Comparison of ENCODE assay signal across 24 mouse cellular contexts in genomic region chr2:180208976-180209375, GRCm38 (mm10). TPM values are rescaled to one million over a fixed set of nuclear protein-coding genes. Genes with fewer than 3 reads are reported as not detected.
DNase-seq lines count a peak whose midpoint lies in the region; ATAC-seq and TF ChIP-seq lines count a peak whose summit lies in the region.
"Had no signal": no experiment of that assay in that cellular context is flagged by ENCODE, and none has a peak within 500 bp of the region (broad histone marks: within the 10 kb centered on the region; RNA-seq: fewer than 3 reads in every experiment).

No protein-coding gene starts in this region.

- no peak for TF ChIP-seq EP300 in stomach, postnatal 0 days (optimal IDR thresholded peaks at IDR 0.05)

- no peak for TF ChIP-seq POLR2A in lung, adult 2 months (IDR thresholded peaks at IDR 0.05; ENCODE audit: borderline replicate concordance, extremely low read depth, low read depth, low read length)
- no peak for TF ChIP-seq POLR2A in embryonic fibroblast, embryonic 13.5 days (IDR thresholded peaks at IDR 0.05; ENCODE audit: low read depth, low read length)

- no peaks in the 10 kb centered on the region for H3K4me1 ChIP-seq in lung, embryonic 14.5 days (ENCODE audit: insufficient read depth)
- H3K4me1 ChIP-seq in lung, adult 2 months (ENCODE audit: control insufficient read depth, insufficient read depth, low read length): peaks cover under 1% of the 10 kb centered on the region
- H3K4me1 ChIP-seq in embryonic fibroblast, embryonic 13.5 days (ENCODE audit: control insufficient read depth, insufficient read depth, low read length): 0 out of 2 replicates have a peak, but pooled peaks cover 3% of the 10 kb centered on the region
- H3K4me1 ChIP-seq in stomach, postnatal 0 days (replicated peaks; ENCODE audit: control insufficient read depth, insufficient read depth): no peaks in the 10 kb centered on the region
- no peaks in the 10 kb centered on the region for H3K4me1 ChIP-seq in midbrain, embryonic 11.5 days (ENCODE audit: control insufficient read depth, insufficient read depth, low read length)
- H3K4me1 ChIP-seq: embryonic facial prominence, embryonic 12.5 days had no signal

- no peak overlapping the region for H3K27ac ChIP-seq in lung, embryonic 14.5 days (ENCODE audit: low read depth)
- peak overlapping the region; percentile 91 for H3K27ac ChIP-seq in embryonic fibroblast, embryonic 13.5 days (ENCODE audit: insufficient read depth, low read length)
- H3K27ac ChIP-seq in stomach, postnatal 0 days (replicated peaks): no peak overlapping the region
- H3K27ac ChIP-seq in midbrain, embryonic 11.5 days (ENCODE audit: low read depth, low read length): no peak overlapping the region
- H3K27ac ChIP-seq: embryonic facial prominence, embryonic 12.5 days; embryonic facial prominence, embryonic 15.5 days; forebrain, embryonic 12.5 days; forebrain, embryonic 15.5 days; heart, embryonic 10.5 days; hindbrain, embryonic 12.5 days; hindbrain, embryonic 15.5 days had no signal

- no peak overlapping the region for H3K4me3 ChIP-seq in lung, embryonic 14.5 days (ENCODE audit: low read depth, low read length)
- H3K4me3 ChIP-seq in lung, adult 2 months (replicated peaks; ENCODE audit: extremely low read depth, low read depth, low read length): no peak overlapping the region
- H3K4me3 ChIP-seq in embryonic fibroblast, embryonic 13.5 days (ENCODE audit: insufficient read depth, low read length): no peak overlapping the region
- H3K4me3 ChIP-seq in stomach, postnatal 0 days (ENCODE audit: low read depth, low read length): no peak overlapping the region
- no peak overlapping the region for H3K4me3 ChIP-seq in midbrain, embryonic 11.5 days (ENCODE audit: low read depth, low read length)
- H3K4me3 ChIP-seq: embryonic facial prominence, embryonic 12.5 days; embryonic facial prominence, embryonic 15.5 days; erythroblast, embryonic 14.5 days; forebrain, embryonic 12.5 days; forebrain, embryonic 15.5 days; heart, embryonic 10.5 days; hindbrain, embryonic 12.5 days; hindbrain, embryonic 15.5 days had no signal

- no peaks in the 10 kb centered on the region for H3K27me3 ChIP-seq in lung, embryonic 14.5 days (ENCODE audit: insufficient read depth, low read length)
- no peaks in the 10 kb centered on the region for H3K27me3 ChIP-seq in stomach, postnatal 0 days (ENCODE audit: control insufficient read depth, insufficient read depth, low read length)
- no peaks in the 10 kb centered on the region for H3K27me3 ChIP-seq in midbrain, embryonic 11.5 days (ENCODE audit: control insufficient read depth, insufficient read depth, low read length)
- H3K27me3 ChIP-seq: embryonic facial prominence, embryonic 12.5 days; embryonic facial prominence, embryonic 15.5 days; forebrain, embryonic 12.5 days; forebrain, embryonic 15.5 days; hindbrain, embryonic 12.5 days; hindbrain, embryonic 15.5 days had no signal

- peak; percentile 9; the same call in 1 of the 2 replicates for TF ChIP-seq CTCF in lung, embryonic 14.5 days (IDR thresholded peaks at IDR 0.05; ENCODE audit: low read depth)
- TF ChIP-seq CTCF in lung, adult 2 months (IDR thresholded peaks at IDR 0.05; ENCODE audit: insufficient read depth, low read length): no peak
- no peak for TF ChIP-seq CTCF in embryonic fibroblast, embryonic 13.5 days (IDR thresholded peaks at IDR 0.05; ENCODE audit: borderline replicate concordance, insufficient read depth, low read length)
- peak; percentile 20 for TF ChIP-seq CTCF in stomach, postnatal 0 days (IDR thresholded peaks at IDR 0.05; ENCODE audit: low read depth)

- H3K9me3 ChIP-seq in lung, embryonic 14.5 days (ENCODE audit: low read depth, low read length): no peaks in the 10 kb centered on the region; the same call in 1 of the 2 replicates
- no peaks in the 10 kb centered on the region for H3K9me3 ChIP-seq in stomach, postnatal 0 days (ENCODE audit: control insufficient read depth, low read length)
- no peaks in the 10 kb centered on the region; the same call in 1 of the 2 replicates for H3K9me3 ChIP-seq in midbrain, embryonic 11.5 days (ENCODE audit: control insufficient read depth, low read length)
- H3K9me3 ChIP-seq: embryonic facial prominence, embryonic 12.5 days; embryonic facial prominence, embryonic 15.5 days; forebrain, embryonic 15.5 days; heart, embryonic 10.5 days; hindbrain, embryonic 12.5 days; hindbrain, embryonic 15.5 days had no signal

- H3K36me3 ChIP-seq in lung, embryonic 14.5 days (ENCODE audit: insufficient read depth): peaks cover 18% of the 10 kb centered on the region
- H3K36me3 ChIP-seq in stomach, postnatal 0 days (ENCODE audit: control insufficient read depth, insufficient read depth, low read length): peaks cover 9% of the 10 kb centered on the region; the same call in 1 of the 2 replicates
- H3K36me3 ChIP-seq in midbrain, embryonic 11.5 days (ENCODE audit: control insufficient read depth, insufficient read depth, low read length): no peaks in the 10 kb centered on the region
- H3K36me3 ChIP-seq: embryonic facial prominence, embryonic 12.5 days; embryonic facial prominence, embryonic 15.5 days; forebrain, embryonic 12.5 days; forebrain, embryonic 15.5 days; hindbrain, embryonic 12.5 days; hindbrain, embryonic 15.5 days had no signal

- 78% methylated on average over 1 of the region's 1 CpGs for WGBS in lung, embryonic 14.5 days
- WGBS in lung, adult 2 months: 82% methylated on average over 1 of the region's 1 CpGs
- 71% methylated on average over 1 of the region's 1 CpGs for WGBS in stomach, postnatal 0 days
- WGBS in midbrain, embryonic 11.5 days: 68% methylated on average over 1 of the region's 1 CpGs

- no peak overlapping the region for H3K9ac ChIP-seq in lung, embryonic 14.5 days
- no peak overlapping the region for H3K9ac ChIP-seq in stomach, postnatal 0 days (ENCODE audit: low read length)
- no peak overlapping the region for H3K9ac ChIP-seq in midbrain, embryonic 11.5 days (ENCODE audit: low read length)
- H3K9ac ChIP-seq: embryonic facial prominence, embryonic 12.5 days; embryonic facial prominence, embryonic 15.5 days; forebrain, embryonic 12.5 days; forebrain, embryonic 15.5 days; hindbrain, embryonic 12.5 days; hindbrain, embryonic 15.5 days had no signal

- no peak for ATAC-seq in lung, embryonic 14.5 days (ENCODE audit: insufficient read depth)
- ATAC-seq in stomach, postnatal 0 days (ENCODE audit: low FRiP score, low TSS enrichment): no peak
- no peak for ATAC-seq in midbrain, embryonic 11.5 days (ENCODE audit: low FRiP score)
- ATAC-seq: forebrain, embryonic 15.5 days had no signal

- no peak overlapping the region for H3K4me2 ChIP-seq in lung, embryonic 14.5 days
- H3K4me2 ChIP-seq in stomach, postnatal 0 days (replicated peaks; ENCODE audit: low read depth): no peak overlapping the region
- H3K4me2 ChIP-seq in midbrain, embryonic 11.5 days: no peak overlapping the region
- H3K4me2 ChIP-seq: embryonic facial prominence, embryonic 12.5 days; embryonic facial prominence, embryonic 15.5 days; forebrain, embryonic 12.5 days; forebrain, embryonic 15.5 days; hindbrain, embryonic 12.5 days; hindbrain, embryonic 15.5 days had no signal

- no peak for DNase-seq in lung, embryonic 14.5 days
- no peak for DNase-seq in lung, adult 2 months
- peak; percentile 25 for DNase-seq in A20 (ENCODE audit: low read depth, low spot score)
- DNase-seq in stomach, postnatal 0 days (ENCODE audit: low spot score): no peak
- no peak for DNase-seq in midbrain, embryonic 11.5 days (ENCODE audit: low spot score, missing footprints)
- no peak for DNase-seq in kidney, adult 18-20 months
- DNase-seq: adrenal gland, adult 2 months; adrenal gland, postnatal 14 days; cerebellum, adult 11 months; cerebellum, adult 2 months; cerebellum, adult 9-11 months; cerebellum, postnatal 25 days; gastrocnemius, postnatal 10 days; gastrocnemius, postnatal 36 days; heart, adult 11 months had no signal

RNA-seq across cellular contexts. Expression of gene Lama5, which starts 16.7 kb away (rescaled TPM):
- 95.0 and 95.1 TPM in 2 replicates for polyA plus RNA-seq in lung, embryonic 14.5 days (2014; fragmentation: Nextera tagmentation; extraction: Ambion mirVana)
- 145 and 148 TPM in 2 replicates for polyA plus RNA-seq in lung, adult 2 months (2012; rRNA removed)
- 31.0 and 51.1 TPM in 2 replicates for polyA plus RNA-seq in embryonic fibroblast, embryonic 13.5 days (2011; ENCODE audit: insufficient read length, low read depth, missing spikeins)
- polyA plus RNA-seq in stomach, postnatal 0 days (2015; fragmentation: Nextera tagmentation; extraction: Ambion mirVana): 29.7 and 34.9 TPM in 2 replicates
- 3.8 and 3.9 TPM in 2 replicates for polyA plus RNA-seq in midbrain, embryonic 11.5 days (2014; fragmentation: Nextera tagmentation; extraction: Ambion mirVana)

RNA-seq across cellular contexts. Expression of gene Adrm1, which starts 37.7 kb away (rescaled TPM):
- 160 and 163 TPM in 2 replicates for polyA plus RNA-seq in lung, embryonic 14.5 days (2014; fragmentation: Nextera tagmentation; extraction: Ambion mirVana)
- 108 and 114 TPM in 2 replicates for polyA plus RNA-seq in lung, adult 2 months (2012; rRNA removed)
- polyA plus RNA-seq in embryonic fibroblast, embryonic 13.5 days (2011; ENCODE audit: insufficient read length, low read depth, missing spikeins): 44.5 and 53.3 TPM in 2 replicates
- polyA plus RNA-seq in stomach, postnatal 0 days (2015; fragmentation: Nextera tagmentation; extraction: Ambion mirVana): 141 TPM in 2 replicates
- polyA plus RNA-seq in midbrain, embryonic 11.5 days (2014; fragmentation: Nextera tagmentation; extraction: Ambion mirVana): 170 and 171 TPM in 2 replicates

RNA-seq across cellular contexts. Expression of gene Rps21, which starts 48.2 kb away (rescaled TPM):
- polyA plus RNA-seq in lung, embryonic 14.5 days (2014; fragmentation: Nextera tagmentation; extraction: Ambion mirVana): 630 and 724 TPM in 2 replicates
- 2,052 and 2,661 TPM in 2 replicates for polyA plus RNA-seq in lung, adult 2 months (2012; rRNA removed)
- polyA plus RNA-seq in embryonic fibroblast, embryonic 13.5 days (2011; ENCODE audit: insufficient read length, low read depth, missing spikeins): 1,138 and 1,342 TPM in 2 replicates
- 604 and 680 TPM in 2 replicates for polyA plus RNA-seq in stomach, postnatal 0 days (2015; fragmentation: Nextera tagmentation; extraction: Ambion mirVana)
- 443 and 494 TPM in 2 replicates for polyA plus RNA-seq in midbrain, embryonic 11.5 days (2014; fragmentation: Nextera tagmentation; extraction: Ambion mirVana)

Comparison
In these comparisons a context has a peak if more than half of its experiments do, and no peak if none do; other contexts are left out.
1. CTCF ChIP-seq: peak in lung, embryonic 14.5 days (single experiment) and stomach, postnatal 0 days (single experiment); none in lung, adult 2 months (single experiment) and embryonic fibroblast, embryonic 13.5 days (single experiment).